In genomic region chr1:53775036-53775435, GRCm38 (mm10) we compare ENCODE assay signal across 16 mouse cellular contexts.
"Had no signal": no experiment of that assay in that cellular context is flagged by ENCODE, and none has a peak within 500 bp of the region (broad histone marks: within the 10 kb centered on the region; RNA-seq: fewer than 3 reads in every experiment).

No protein-coding gene starts in this region.

- H3K27me3 ChIP-seq: kidney, embryonic 15.5 days; limb, embryonic 12.5 days; liver, embryonic 13.5 days; lung, embryonic 15.5 days; midbrain, embryonic 12.5 days; neural tube, embryonic 15.5 days; stomach, embryonic 15.5 days had no signal

- DNase-seq: kidney, adult 2 months; kidney, postnatal 14 days; layer of hippocampus, postnatal 36 days; liver; liver, embryonic 13.5 days; liver, postnatal 0 days; lung, postnatal 14 days; right cerebral cortex, adult 18-20 months; right cerebral cortex, postnatal 25 days; thymus, postnatal 4 days had no signal

- H3K27ac ChIP-seq: kidney, embryonic 15.5 days; limb, embryonic 12.5 days; liver, embryonic 13.5 days; lung, embryonic 15.5 days; midbrain, embryonic 12.5 days; neural tube, embryonic 15.5 days; stomach, embryonic 15.5 days had no signal

- H3K4me1 ChIP-seq: kidney, embryonic 15.5 days; lung, embryonic 15.5 days; midbrain, embryonic 12.5 days; neural tube, embryonic 15.5 days; stomach, embryonic 15.5 days had no signal

- H3K36me3 ChIP-seq: kidney, embryonic 15.5 days; limb, embryonic 12.5 days; lung, embryonic 15.5 days; midbrain, embryonic 12.5 days; neural tube, embryonic 15.5 days; stomach, embryonic 15.5 days had no signal

- H3K4me3 ChIP-seq: kidney, embryonic 15.5 days; limb, embryonic 12.5 days; liver, embryonic 13.5 days; lung, embryonic 15.5 days; midbrain, embryonic 12.5 days; neural tube, embryonic 15.5 days; stomach, embryonic 15.5 days had no signal
